ENCODE assay signal across 9 mouse cellular contexts in genomic region chr10:19009186-19009672, GRCm38 (mm10). TPM values are rescaled to one million over a fixed set of nuclear protein-coding genes. Genes with fewer than 3 reads are reported as not detected.
A peak's percentile ranks its signal among the peaks of the same experiment; 100 is the strongest.
DNase-seq lines count a peak whose midpoint lies in the region; ATAC-seq lines count a peak whose summit lies in the region.
"Had no signal": no experiment of that assay in that cellular context is flagged by ENCODE, and none has a peak within 500 bp of the region (broad histone marks: within the 10 kb centered on the region; RNA-seq: fewer than 3 reads in every experiment).

No protein-coding gene starts in this region.

- H3K36me3 ChIP-seq in forebrain, embryonic 15.5 days: peaks cover 11% of the 10 kb centered on the region; the same call in 1 of the 2 replicates

- ATAC-seq in activated CD4-positive, CD25-positive, alpha-beta regulatory T cell, adult 4 months: peak; percentile 26
- no peak for ATAC-seq in forebrain, embryonic 15.5 days (replicated peaks)

- 82% methylated on average over 8 of the region's 8 CpGs for WGBS in forebrain, embryonic 15.5 days

- no peak overlapping the region for H3K4me3 ChIP-seq in forebrain, embryonic 15.5 days
- H3K4me3 ChIP-seq: neural tube, embryonic 13.5 days had no signal

- peaks cover 3% of the 10 kb centered on the region for H3K4me1 ChIP-seq in forebrain, embryonic 15.5 days

- 0 out of 2 replicates have a peak, but pooled peaks cover 3% of the 10 kb centered on the region for H3K27me3 ChIP-seq in forebrain, embryonic 15.5 days
- H3K27me3 ChIP-seq: neural tube, embryonic 13.5 days had no signal

- H3K4me2 ChIP-seq in forebrain, embryonic 15.5 days (replicated peaks): no peak overlapping the region
- H3K4me2 ChIP-seq: neural tube, embryonic 13.5 days had no signal

- intact Hi-C loops in heart, postnatal 36 days (cut with DNase I): no loop called here

- H3K9me3 ChIP-seq in forebrain, embryonic 15.5 days: no peaks in the 10 kb centered on the region
- H3K9me3 ChIP-seq: neural tube, embryonic 13.5 days had no signal

- no peak overlapping the region for H3K27ac ChIP-seq in forebrain, embryonic 15.5 days (replicated peaks)
- H3K27ac ChIP-seq: neural tube, embryonic 13.5 days had no signal

- peak; percentile 30 to 73 for DNase-seq in adrenal gland, adult (ENCODE audit: inconsistent age in 2 of 2, low spot score in 1 of 2)
- DNase-seq in adrenal gland, postnatal 25 days: no peak
- peak; percentile 48 to 54 for DNase-seq in heart, postnatal 36 days
- DNase-seq in lung, postnatal 4 days: peak; percentile 45 to 47
- DNase-seq in spleen, adult 12 weeks (ENCODE audit: low spot score): no peak
- DNase-seq in right cerebral cortex, postnatal 10 days (ENCODE audit: low spot score in 2 of 2): no peak

- H3K9ac ChIP-seq in forebrain, embryonic 15.5 days (replicated peaks): no peak overlapping the region
- H3K9ac ChIP-seq: neural tube, embryonic 13.5 days had no signal

RNA-seq across cellular contexts. Expression of gene Tnfaip3, which starts 6.2 kb away (rescaled TPM):
- total RNA-seq in adrenal gland, postnatal 25 days (2021): 3.3 and 6.5 TPM in 2 replicates
- polyA plus RNA-seq in activated CD4-positive, CD25-positive, alpha-beta regulatory T cell, adult 4 months (2017; shearing (Covaris generic)): 10 to 100 TPM; 28.3 to 37.8 TPM
- total RNA-seq in heart, postnatal 36 days (2021): 1 to 10 TPM; 2.1 to 2.7 TPM
- 2.2 TPM in 2 replicates for polyA plus RNA-seq in forebrain, embryonic 15.5 days (2015; fragmentation: Nextera tagmentation; extraction: Ambion mirVana)

Comparison
In these comparisons a context has a peak if more than half of its experiments do, and no peak if none do; other contexts are left out.
1. DNase-seq: peak in adrenal gland, adult (2 of 2), heart, postnatal 36 days (2 of 2) and lung, postnatal 4 days (2 of 2); none in adrenal gland, postnatal 25 days (single experiment), spleen, adult 12 weeks (single experiment) and right cerebral cortex, postnatal 10 days (0 of 2).